8 mouse cellular contexts compared by ENCODE assay signal in genomic region chr2:119593765-119594112, GRCm38 (mm10). TPM values are rescaled to one million over a fixed set of nuclear protein-coding genes. Genes with fewer than 3 reads are reported as not detected.
DNase-seq lines count a peak whose midpoint lies in the region; ATAC-seq and TF ChIP-seq lines count a peak whose summit lies in the region.

No protein-coding gene starts in this region.

- no peaks in the 10 kb centered on the region for H3K27me3 ChIP-seq in liver, adult 2 months (ENCODE audit: control insufficient read depth, insufficient read depth, low read length)
- no peaks in the 10 kb centered on the region for H3K27me3 ChIP-seq in forebrain, embryonic 10.5 days (ENCODE audit: poor library complexity, severe bottlenecking)
- no peaks in the 10 kb centered on the region for H3K27me3 ChIP-seq in limb, embryonic 13.5 days
- no peaks in the 10 kb centered on the region for H3K27me3 ChIP-seq in thymus, adult 2 months (ENCODE audit: control insufficient read depth, insufficient read depth, low read length)

- H3K4me2 ChIP-seq in limb, embryonic 13.5 days (replicated peaks), result peak overlapping the region; percentile 76

- peaks cover 28% of the 10 kb centered on the region for H3K36me3 ChIP-seq in liver, adult 2 months (ENCODE audit: control insufficient read depth, insufficient read depth, low read length)
- H3K36me3 ChIP-seq in forebrain, embryonic 10.5 days (replicated peaks), result peaks cover 35% of the 10 kb centered on the region
- H3K36me3 ChIP-seq in limb, embryonic 13.5 days, result peaks cover 33% of the 10 kb centered on the region
- peaks cover 16% of the 10 kb centered on the region for H3K36me3 ChIP-seq in thymus, adult 2 months (ENCODE audit: control insufficient read depth, insufficient read depth, low read length)

- peak overlapping the region; percentile 69 for H3K27ac ChIP-seq in liver, adult 2 months (replicated peaks; ENCODE audit: insufficient read depth, low read depth, low read length)
- peak overlapping the region; percentile 97 for H3K27ac ChIP-seq in forebrain, embryonic 10.5 days
- H3K27ac ChIP-seq in limb, embryonic 13.5 days, result peak overlapping the region; percentile 76
- peak overlapping the region; percentile 79 for H3K27ac ChIP-seq in olfactory bulb, adult 2 months (ENCODE audit: insufficient read depth, low read depth, low read length)
- H3K27ac ChIP-seq in thymus, adult 2 months (ENCODE audit: control insufficient read depth, insufficient read depth, low read length), result no peak overlapping the region

- H3K79me2 ChIP-seq in liver, adult 2 months (ENCODE audit: control insufficient read depth, insufficient read depth, low read length), result peaks cover 11% of the 10 kb centered on the region; the same call in 1 of the 2 replicates

- no peak for TF ChIP-seq POLR2A in liver, adult 2 months (IDR thresholded peaks at IDR 0.05; ENCODE audit: extremely low read depth, insufficient read depth, low read length)
- no peak for TF ChIP-seq POLR2A in olfactory bulb, adult 2 months (IDR thresholded peaks at IDR 0.05; ENCODE audit: insufficient read depth, low read depth, low read length)
- TF ChIP-seq POLR2A in thymus, adult 2 months (IDR thresholded peaks at IDR 0.05; ENCODE audit: control insufficient read depth, extremely low read depth, insufficient read depth, low read length, poor library complexity), result no peak

- no peak for TF ChIP-seq CTCF in liver, adult 2 months (IDR thresholded peaks at IDR 0.05; ENCODE audit: low read depth, low read length)
- TF ChIP-seq CTCF in olfactory bulb, adult 2 months (IDR thresholded peaks at IDR 0.05; ENCODE audit: insufficient read depth, low read depth, low read length), result no peak
- TF ChIP-seq CTCF in thymus, adult 2 months (IDR thresholded peaks at IDR 0.05; ENCODE audit: borderline replicate concordance, control insufficient read depth, extremely low read depth, insufficient read depth, low read length, poor library complexity), result no peak

- WGBS in liver, adult 2 months, result 2% methylated on average over 7 of the region's 7 CpGs
- 14% methylated on average over 7 of the region's 7 CpGs for WGBS in forebrain, embryonic 10.5 days
- WGBS in limb, embryonic 13.5 days, result 9% methylated on average over 7 of the region's 7 CpGs
- WGBS in olfactory bulb, adult 2 months, result 5% methylated on average over 7 of the region's 7 CpGs
- 22% methylated on average over 7 of the region's 7 CpGs for WGBS in thymus, adult 2 months

- peaks cover 8% of the 10 kb centered on the region for H3K4me1 ChIP-seq in liver, adult 2 months (ENCODE audit: control insufficient read depth, insufficient read depth, low read length)
- peaks cover 15% of the 10 kb centered on the region for H3K4me1 ChIP-seq in forebrain, embryonic 10.5 days
- peaks cover 16% of the 10 kb centered on the region for H3K4me1 ChIP-seq in limb, embryonic 13.5 days
- peaks cover 6% of the 10 kb centered on the region; the same call in 1 of the 2 replicates for H3K4me1 ChIP-seq in olfactory bulb, adult 2 months (ENCODE audit: control insufficient read depth, insufficient read depth, low read length)
- no peaks in the 10 kb centered on the region for H3K4me1 ChIP-seq in thymus, adult 2 months (replicated peaks; ENCODE audit: control insufficient read depth, insufficient read depth, low read length)

- no peak for DNase-seq in liver, adult 2 months (ENCODE audit: extremely low read depth, low read depth, low spot score)
- DNase-seq in liver, result no peak
- peak; percentile 16 for DNase-seq in forebrain, embryonic 10.5 days (ENCODE audit: extremely low spot score, low spot score)
- no peak for DNase-seq in thymus, postnatal 14 days
- DNase-seq in thymus, adult 2 months, result no peak
- DNase-seq in layer of hippocampus, postnatal 14 days (ENCODE audit: low spot score in 2 of 2), result no peak

- peak overlapping the region; percentile 24; the same call in 1 of the 2 replicates for H3K9ac ChIP-seq in liver, adult 2 months (ENCODE audit: low read depth, low read length)
- peak overlapping the region; percentile 43; the same call in 1 of the 2 replicates for H3K9ac ChIP-seq in limb, embryonic 13.5 days

- H3K9me3 ChIP-seq in forebrain, embryonic 10.5 days, result no peaks in the 10 kb centered on the region
- H3K9me3 ChIP-seq in limb, embryonic 13.5 days, result no peaks in the 10 kb centered on the region

- ATAC-seq in limb, embryonic 13.5 days (ENCODE audit: low FRiP score, low read depth), result peak; percentile 12

- H3K4me3 ChIP-seq in liver, adult 2 months (ENCODE audit: insufficient read depth, low read depth, low read length), result peak overlapping the region; percentile 29
- H3K4me3 ChIP-seq in forebrain, embryonic 10.5 days, result peak overlapping the region; percentile 67
- H3K4me3 ChIP-seq in limb, embryonic 13.5 days, result peak overlapping the region; percentile 98
- no peak overlapping the region for H3K4me3 ChIP-seq in olfactory bulb, adult 2 months (ENCODE audit: insufficient read depth, low read depth, low read length)
- H3K4me3 ChIP-seq in thymus, adult 2 months (ENCODE audit: control insufficient read depth, insufficient read depth, low read length), result no peak overlapping the region

RNA-seq across cellular contexts. Expression of gene Nusap1, which starts 24.4 kb away (rescaled TPM):
- 0.46 and 1.4 TPM in 2 replicates for total RNA-seq in liver, adult 2 months (2014; rRNA removed)
- polyA plus RNA-seq in liver, adult 2 months (2012; rRNA removed), result 0.06 and 0.07 TPM in 2 replicates
- 98.4 and 100 TPM in 2 replicates for polyA plus RNA-seq in forebrain, embryonic 10.5 days (2016; fragmentation: Nextera tagmentation; extraction: Ambion mirVana)
- 70.1 and 73.8 TPM in 2 replicates for polyA plus RNA-seq in limb, embryonic 13.5 days (2015; fragmentation: Nextera tagmentation; extraction: Ambion mirVana)
- not detected in 2 replicates for polyA plus RNA-seq in olfactory bulb, adult 2 months (2012; ENCODE audit: insufficient read depth, insufficient read length, low replicate concordance, missing spikeins)
- 11.1 and 13.5 TPM in 2 replicates for polyA plus RNA-seq in thymus, adult 2 months (2012; rRNA removed)
- total RNA-seq in layer of hippocampus, postnatal 14 days (2021), result 1 to 10 TPM; 1.1 to 1.8 TPM

RNA-seq across cellular contexts. Expression of gene Oip5, which starts 24.5 kb away (rescaled TPM):
- 0.92 and 0.94 TPM in 2 replicates for total RNA-seq in liver, adult 2 months (2014; rRNA removed)
- polyA plus RNA-seq in liver, adult 2 months (2012; rRNA removed), result 0.37 and 0.69 TPM in 2 replicates
- polyA plus RNA-seq in forebrain, embryonic 10.5 days (2016; fragmentation: Nextera tagmentation; extraction: Ambion mirVana), result 43.2 and 47.5 TPM in 2 replicates
- 23.9 and 27.1 TPM in 2 replicates for polyA plus RNA-seq in limb, embryonic 13.5 days (2015; fragmentation: Nextera tagmentation; extraction: Ambion mirVana)
- not detected in 2 replicates for polyA plus RNA-seq in olfactory bulb, adult 2 months (2012; ENCODE audit: insufficient read depth, insufficient read length, low replicate concordance, missing spikeins)
- polyA plus RNA-seq in thymus, adult 2 months (2012; rRNA removed), result 21.8 and 30.0 TPM in 2 replicates
- 1 to 10 TPM; 1.5 to 1.6 TPM for total RNA-seq in layer of hippocampus, postnatal 14 days (2021)

RNA-seq across cellular contexts. Expression of gene Chp1, which starts 46.2 kb away (rescaled TPM):
- total RNA-seq in liver, adult 2 months (2014; rRNA removed), result 165 and 178 TPM in 2 replicates
- 176 and 216 TPM in 2 replicates for polyA plus RNA-seq in liver, adult 2 months (2012; rRNA removed)
- polyA plus RNA-seq in forebrain, embryonic 10.5 days (2016; fragmentation: Nextera tagmentation; extraction: Ambion mirVana), result 50.6 and 51.5 TPM in 2 replicates
- polyA plus RNA-seq in limb, embryonic 13.5 days (2015; fragmentation: Nextera tagmentation; extraction: Ambion mirVana), result 63.0 and 64.3 TPM in 2 replicates
- not detected in 2 replicates for polyA plus RNA-seq in olfactory bulb, adult 2 months (2012; ENCODE audit: insufficient read depth, insufficient read length, low replicate concordance, missing spikeins)
- 78.5 and 86.2 TPM in 2 replicates for polyA plus RNA-seq in thymus, adult 2 months (2012; rRNA removed)
- total RNA-seq in layer of hippocampus, postnatal 14 days (2021), result 100 to 1,000 TPM; 151 TPM

RNA-seq across cellular contexts. Expression of gene Exd1, which starts 46.3 kb away (rescaled TPM):
- 0.83 and 0.87 TPM in 2 replicates for total RNA-seq in liver, adult 2 months (2014; rRNA removed)
- 0.66 and 0.87 TPM in 2 replicates for polyA plus RNA-seq in liver, adult 2 months (2012; rRNA removed)
- 0.73 and 0.82 TPM in 2 replicates for polyA plus RNA-seq in forebrain, embryonic 10.5 days (2016; fragmentation: Nextera tagmentation; extraction: Ambion mirVana)
- 0.23 and 0.36 TPM in 2 replicates for polyA plus RNA-seq in limb, embryonic 13.5 days (2015; fragmentation: Nextera tagmentation; extraction: Ambion mirVana)
- not detected in 2 replicates for polyA plus RNA-seq in olfactory bulb, adult 2 months (2012; ENCODE audit: insufficient read depth, insufficient read length, low replicate concordance, missing spikeins)
- polyA plus RNA-seq in thymus, adult 2 months (2012; rRNA removed), result 0.08 and 0.15 TPM in 2 replicates
- total RNA-seq in layer of hippocampus, postnatal 14 days (2021), result 1 to 10 TPM in 1 of 2 experiments, under 1 TPM in 1; 0.62 to 1.1 TPM

Comparison
In these comparisons a context has a peak if more than half of its experiments do, and no peak if none do; other contexts are left out.
1. H3K4me3 ChIP-seq: peak in liver, adult 2 months (single experiment), forebrain, embryonic 10.5 days (single experiment) and limb, embryonic 13.5 days (single experiment); none in olfactory bulb, adult 2 months (single experiment) and thymus, adult 2 months (single experiment).
2. RNA of gene Oip5, which starts 24.5 kb away (polyA plus RNA-seq): 43.2 to 47.5 TPM in forebrain, embryonic 10.5 days, 23.9 to 27.1 TPM in limb, embryonic 13.5 days and 21.8 to 30.0 TPM in thymus, adult 2 months; 0.37 to 0.69 TPM in liver, adult 2 months and not detected in olfactory bulb, adult 2 months; every median in the first group is over 10 times any median in the second.